Mouse (Mus musculus): Measurements from ENCODE around the gene Olfr1354.
"Not testable (repeated sequence)": the region's sequence is repeated elsewhere in the genome, so short reads cannot be mapped to it uniquely, and the experiment has no call there.

The Olfr1354 gene

GRCm38 (mm10) chr10:78912871-78913270 lies at the start of gene Olfr1354:
Olfr1354 (plus strand) TSS chr10:78913171.
- DNase-seq, result not testable (repeated sequence)

- DNase-seq, result no peak
Observed at GRCm38 (mm10) chr10:78875240-78875639, 37.7 kb upstream of the Olfr1354 start, which contains the start of gene Olfr1355. Olfr1355 (plus strand) TSS chr10:78875540.

GRCm38 (mm10) chr10:78950336-78950735 lies 37.4 kb downstream of the Olfr1354 start, which contains the start of gene Olfr8:
Olfr8 (plus strand) TSS chr10:78950636.
- not testable (repeated sequence) for DNase-seq

- DNase-seq, result not testable (repeated sequence)
Observed at GRCm38 (mm10) chr10:78963009-78963408, 50.0 kb downstream of the Olfr1354 start, which contains the start of gene Olfr1353. Olfr1353 (plus strand) TSS chr10:78963309.
